Mouse (Mus musculus): ENCODE results near the gene Podxl2. TPM values are rescaled to one million over a fixed set of nuclear protein-coding genes. Genes with fewer than 3 reads are reported as not detected.
A peak's percentile ranks its signal among the peaks of the same experiment; 100 is the strongest.

Podxl2 gene
- total RNA-seq, 2 experiments from 2014 or later: 61.1 to 65.1 TPM

DNA sequence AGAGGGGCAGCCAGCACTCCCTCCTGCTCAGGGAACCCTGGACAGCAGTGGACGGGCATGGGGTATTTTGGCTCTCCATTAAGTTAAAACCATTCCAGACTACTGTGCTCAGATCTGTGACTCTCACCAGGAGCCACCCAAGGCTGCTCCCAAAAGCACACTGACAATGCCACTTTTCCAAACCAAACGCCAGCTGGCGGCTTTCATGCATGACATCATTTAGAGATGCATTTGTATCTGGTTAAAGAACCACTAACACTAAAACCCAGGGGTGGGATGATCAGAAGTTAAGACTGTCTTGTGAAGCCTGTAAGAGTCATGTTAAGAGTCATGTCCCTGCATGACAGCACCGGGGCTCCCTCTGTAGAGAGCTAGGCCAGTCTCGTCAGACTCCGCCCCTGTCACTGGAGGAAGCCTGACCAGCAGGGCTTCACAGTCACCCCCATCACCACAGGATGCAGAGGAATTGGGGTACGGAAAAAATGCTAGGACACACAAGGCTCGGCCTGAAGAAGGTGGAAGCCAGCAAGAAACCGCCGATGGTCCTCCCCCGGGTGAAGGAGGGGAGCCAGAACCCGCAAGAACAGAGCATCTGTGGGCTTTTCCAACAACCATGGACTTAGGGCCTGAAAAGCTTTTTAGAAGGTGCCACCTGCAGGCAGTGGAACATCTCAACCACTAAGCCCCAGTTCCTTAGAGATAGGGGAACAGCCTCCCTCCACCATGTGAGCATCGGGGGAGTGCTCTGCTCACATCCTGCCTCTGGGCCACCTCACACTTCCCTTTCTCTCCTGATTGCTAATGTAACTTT lies 47.2 kb downstream of the Podxl2 start:
- DNase-seq: no peak

DNA sequence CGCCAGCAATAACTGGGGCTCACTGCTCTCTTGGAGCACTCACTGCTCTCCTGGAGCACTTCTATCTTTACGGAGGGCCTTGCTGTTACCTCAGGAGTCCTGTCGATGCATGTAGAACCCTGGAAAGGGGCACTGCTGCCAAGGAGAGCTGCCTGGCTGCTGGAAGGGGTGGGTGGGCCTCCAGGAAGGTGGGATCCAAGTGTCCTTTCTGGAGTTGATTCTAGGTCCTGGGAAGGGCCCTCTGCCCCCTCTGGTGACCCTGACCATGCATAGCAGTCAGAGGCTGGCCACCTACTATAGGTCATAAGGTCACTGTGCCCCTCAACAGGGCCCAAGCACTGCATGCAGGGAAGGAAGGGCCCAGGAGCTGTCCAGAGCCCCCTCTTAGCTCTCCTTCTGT lies 47.9 kb downstream of the Podxl2 start:
- DNase-seq: no peak

DNA sequence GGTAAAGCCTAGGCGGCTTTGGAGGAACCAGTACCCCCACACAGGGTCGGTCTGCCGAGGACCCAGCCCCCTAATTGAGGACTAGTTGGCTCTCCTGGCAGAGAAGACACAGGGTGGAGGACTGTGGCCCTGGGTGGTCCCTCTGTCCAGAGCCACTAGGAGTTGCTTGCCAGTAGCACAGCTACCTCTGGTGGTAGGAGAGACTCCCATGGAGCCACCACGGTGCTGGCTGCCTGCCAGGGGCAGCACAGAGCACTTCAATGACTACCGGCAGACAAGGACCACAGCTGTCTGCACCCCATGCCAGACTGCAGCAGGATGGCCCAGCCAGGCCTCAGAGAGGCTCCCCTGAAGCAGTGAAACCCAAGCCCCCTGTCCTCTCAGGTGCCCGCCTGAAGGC lies 48.3 kb downstream of the Podxl2 start:
- DNase-seq: peak; percentile 87

DNA sequence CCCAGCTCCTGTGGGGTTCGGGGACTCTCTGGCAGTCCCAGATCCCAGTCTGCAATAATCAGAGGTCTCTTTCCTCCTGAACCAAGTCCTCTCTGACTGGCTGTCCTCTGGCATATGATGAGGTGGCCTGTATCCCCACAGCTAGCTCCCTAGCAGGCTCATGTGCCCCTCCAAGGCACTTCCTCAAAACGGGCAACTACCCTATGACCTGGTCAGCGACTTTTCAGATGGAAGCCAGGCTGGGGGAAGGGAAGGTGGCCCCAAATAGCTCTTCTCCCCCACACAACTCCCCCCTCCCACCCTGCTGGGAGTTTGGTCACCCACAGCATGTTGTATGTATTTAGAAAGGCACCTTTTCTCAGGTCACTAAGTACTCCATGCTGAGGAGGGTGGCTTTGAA lies 48.8 kb downstream of the Podxl2 start:
- no peak for DNase-seq

DNA sequence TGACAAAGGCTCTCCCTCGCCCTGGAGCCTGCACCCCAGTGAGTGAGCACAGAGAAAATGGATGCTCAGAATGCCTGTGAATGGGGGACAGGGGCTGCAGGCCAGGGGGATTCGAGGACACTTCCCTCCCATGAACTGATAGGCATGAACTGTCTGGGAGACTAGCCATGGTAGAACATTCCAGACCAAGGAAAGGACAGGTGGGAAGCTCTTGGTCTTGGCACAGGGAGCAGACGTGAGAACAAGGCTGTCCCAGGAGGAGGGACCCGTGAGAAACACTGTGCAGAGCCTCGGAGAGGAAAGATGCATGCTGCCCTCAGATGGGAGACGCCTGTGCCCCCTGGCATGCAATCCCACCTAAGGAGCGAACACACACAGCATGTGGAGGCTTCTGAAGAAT lies 50.7 kb downstream of the Podxl2 start:
- DNase-seq: no peak

DNA sequence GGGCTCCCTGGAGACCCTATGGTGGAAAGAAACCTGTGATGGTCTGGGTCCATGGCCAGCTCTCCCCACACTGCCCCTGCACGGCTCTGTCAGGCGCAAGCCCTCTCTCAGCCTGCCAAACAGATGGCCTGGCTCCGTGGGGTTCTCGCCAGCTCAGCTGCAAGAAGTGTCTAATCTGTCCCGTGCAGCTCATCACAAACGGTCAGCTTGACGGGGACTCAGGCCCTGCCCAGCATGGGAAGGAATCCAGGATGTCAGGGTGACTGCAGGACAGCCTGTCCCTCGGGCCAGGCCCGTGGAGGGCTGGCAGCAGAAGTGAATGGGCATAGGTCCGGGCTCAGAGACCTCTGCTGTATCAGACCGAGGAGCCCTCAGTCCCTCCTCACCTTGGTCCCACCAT lies 52.9 kb downstream of the Podxl2 start:
- DNase-seq: peak; percentile 85

DNA sequence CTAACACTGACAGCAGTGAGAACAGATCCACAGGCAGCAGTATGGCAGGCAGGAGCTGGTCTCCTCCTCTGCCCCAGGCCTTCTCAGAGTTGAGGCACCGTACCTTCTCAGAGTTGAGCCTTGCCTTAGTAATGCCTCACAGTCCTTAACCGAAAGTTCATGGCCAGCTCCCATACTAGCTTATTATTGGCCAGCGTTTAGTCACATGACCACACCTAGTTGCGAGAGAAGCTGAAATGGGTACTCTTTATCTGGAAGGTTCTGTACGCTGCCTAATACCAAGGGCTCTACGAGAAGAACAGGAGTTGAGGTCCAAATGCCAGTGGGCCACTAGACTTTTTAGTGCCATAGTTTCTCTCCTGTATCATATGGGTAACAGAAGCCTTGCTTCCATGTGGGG lies 53.5 kb downstream of the Podxl2 start:
- no peak for DNase-seq

DNA sequence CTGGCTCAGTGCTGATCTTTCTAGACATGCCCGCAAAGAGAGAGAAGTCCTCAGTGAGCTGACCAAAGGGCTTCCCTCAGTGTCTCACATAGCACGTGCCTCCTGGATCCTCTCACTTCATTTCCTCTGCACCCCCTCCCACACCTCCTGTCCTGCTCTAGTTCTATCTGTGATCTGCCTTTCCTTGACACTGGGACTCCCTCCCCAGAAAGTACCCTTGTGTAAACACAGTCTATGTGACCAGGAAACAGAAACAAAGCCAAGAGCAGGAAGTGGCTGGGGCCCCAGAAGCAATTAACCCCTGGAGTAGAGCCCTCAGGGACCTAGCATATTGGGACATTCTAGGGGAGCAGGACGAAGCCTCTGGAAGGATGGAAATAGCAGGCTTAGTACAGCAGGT lies 54.0 kb downstream of the Podxl2 start:
- DNase-seq: no peak

DNA sequence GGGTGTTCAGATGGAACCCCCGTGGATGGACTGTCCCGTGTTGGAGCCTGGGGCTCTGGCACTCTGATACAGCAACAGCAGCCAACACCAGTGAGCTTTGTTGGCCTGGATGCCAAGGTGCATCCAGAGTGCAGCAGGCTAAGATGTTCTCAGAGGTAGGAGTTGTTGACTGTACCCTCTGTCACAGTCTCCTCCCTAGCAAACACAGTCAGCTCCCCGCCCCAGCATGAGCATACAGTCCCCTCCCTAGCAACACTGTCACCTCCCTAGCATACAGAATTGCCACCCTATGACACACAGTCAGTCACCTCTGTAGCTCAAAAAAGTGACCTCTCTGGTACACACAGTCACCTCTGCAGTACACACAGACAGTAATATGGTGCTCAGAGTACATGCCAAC lies 57.9 kb downstream of the Podxl2 start:
- DNase-seq: no peak

DNA sequence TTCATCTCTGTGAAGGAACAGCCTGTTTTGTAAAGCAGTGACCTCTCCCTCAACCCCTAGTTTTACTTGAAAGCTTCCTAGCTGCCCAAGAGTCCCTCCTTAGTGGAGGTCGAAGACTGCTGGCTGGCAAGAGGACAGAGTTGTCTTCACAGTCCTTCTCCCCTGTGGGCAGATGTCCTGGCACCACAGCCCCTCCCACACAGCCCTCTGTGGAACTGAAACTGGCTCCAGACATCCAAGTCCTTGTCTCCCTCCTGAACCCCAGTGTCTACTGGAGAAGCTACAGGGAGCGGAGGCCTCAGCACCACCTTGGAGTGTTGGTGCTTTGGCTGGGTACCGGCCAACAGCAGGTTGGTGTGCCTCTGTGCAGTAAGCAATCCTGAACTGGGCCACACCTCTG lies 59.4 kb downstream of the Podxl2 start:
- no peak for DNase-seq

DNA sequence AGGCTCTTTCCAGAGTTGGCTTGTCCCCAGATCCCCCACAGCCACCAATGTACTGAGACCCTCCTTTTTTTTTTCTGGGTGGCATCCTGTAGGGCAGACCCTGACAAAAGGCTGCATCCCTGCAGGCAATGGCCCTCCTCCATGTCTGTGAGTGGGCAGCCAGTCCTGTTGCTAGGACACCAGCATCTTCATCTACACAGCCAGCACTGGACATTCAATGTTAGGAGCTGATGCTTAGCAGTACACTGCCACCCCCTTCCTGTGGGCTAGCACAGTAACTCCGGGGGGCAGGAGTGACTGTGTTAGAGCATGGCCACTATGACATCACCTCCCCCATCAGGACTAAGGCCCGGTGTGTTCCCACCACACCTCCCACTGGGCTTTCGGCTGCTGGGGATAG lies 59.8 kb downstream of the Podxl2 start:
- no peak for DNase-seq

DNA sequence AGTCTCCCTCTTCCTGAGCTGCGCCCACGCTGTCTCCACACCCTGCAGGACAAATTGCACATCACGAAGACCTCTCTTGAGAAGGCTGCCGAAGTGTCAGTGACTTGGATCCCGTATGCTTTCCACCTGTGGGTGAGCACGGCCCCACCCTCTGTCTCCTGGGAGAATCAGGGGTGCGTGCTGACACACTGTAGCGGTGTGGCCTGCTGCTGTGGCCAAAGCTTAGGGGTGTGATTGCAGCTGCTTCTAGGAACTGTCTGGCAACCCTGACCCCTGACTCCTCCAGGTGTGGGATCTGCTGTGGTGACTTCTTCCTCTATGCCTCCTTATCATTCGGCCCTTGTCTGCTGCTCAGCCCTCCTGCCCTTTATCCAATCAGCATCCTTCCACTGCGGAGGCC lies 61.0 kb downstream of the Podxl2 start:
- no peak for DNase-seq

DNA sequence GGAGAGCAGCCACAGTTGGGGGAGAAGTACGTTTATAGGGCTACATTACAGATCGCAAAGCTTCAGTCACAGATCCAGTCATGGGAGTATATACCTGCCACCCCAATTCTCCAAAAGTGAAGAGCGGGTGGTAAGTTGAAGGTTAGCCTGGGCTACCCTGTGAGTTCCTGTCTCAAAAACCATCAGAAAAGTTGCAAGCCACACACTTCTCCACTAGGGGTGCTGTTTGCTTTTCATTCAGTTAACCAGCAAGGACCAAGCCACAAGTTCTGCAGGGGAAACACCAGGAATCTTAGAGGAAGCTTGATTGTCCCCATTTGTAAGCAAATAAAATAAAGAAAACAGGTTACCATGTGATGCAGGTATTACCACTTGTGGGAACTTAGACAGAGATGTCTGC lies 62.0 kb downstream of the Podxl2 start:
- DNase-seq: peak; percentile 58

DNA sequence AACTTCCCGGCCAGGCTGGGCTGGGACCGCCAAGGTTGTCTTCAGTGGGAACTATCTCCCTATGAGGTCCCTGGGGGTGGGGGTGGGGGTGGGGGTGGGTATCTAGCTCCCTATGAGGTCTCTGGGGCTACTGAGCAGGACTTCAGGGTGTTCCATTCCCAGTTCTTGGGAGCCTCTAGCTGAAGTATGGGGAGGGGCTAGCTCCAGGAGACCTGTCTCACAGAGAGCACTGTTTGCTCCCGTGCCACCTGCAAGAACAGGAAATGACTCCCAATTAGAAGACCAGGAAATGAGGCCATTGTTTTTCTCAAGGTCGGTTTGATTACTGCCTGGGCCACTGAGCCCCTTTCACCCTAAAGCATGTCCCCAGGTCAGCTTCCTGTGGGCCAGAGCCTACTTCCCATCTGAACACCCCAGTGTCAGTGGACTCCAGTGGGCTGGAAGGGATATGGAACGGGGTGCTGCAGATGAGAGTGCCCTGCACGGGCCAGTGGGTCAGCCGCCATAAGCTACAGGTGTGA lies 62.9 kb downstream of the Podxl2 start:
- no peak for DNase-seq

DNA sequence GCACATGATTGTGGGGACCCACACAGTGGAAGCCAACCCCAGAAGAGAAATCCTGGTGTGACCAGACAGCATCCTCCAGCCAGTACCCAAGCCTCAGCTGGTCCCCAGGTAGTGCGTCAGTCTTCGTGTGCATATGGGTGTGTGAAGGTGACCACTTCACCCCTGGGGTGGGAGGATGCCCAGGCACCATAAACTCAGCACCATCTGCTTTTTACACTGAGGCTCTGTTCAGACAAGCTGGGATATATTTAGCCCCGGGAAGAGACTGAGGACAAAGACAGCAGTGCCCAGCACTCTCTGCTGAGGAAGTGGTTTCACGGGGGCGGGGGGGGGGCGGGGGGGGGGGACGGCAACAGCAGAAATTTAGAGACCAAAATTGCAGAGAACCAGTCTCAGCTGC lies 63.4 kb downstream of the Podxl2 start:
- DNase-seq: no peak

DNA sequence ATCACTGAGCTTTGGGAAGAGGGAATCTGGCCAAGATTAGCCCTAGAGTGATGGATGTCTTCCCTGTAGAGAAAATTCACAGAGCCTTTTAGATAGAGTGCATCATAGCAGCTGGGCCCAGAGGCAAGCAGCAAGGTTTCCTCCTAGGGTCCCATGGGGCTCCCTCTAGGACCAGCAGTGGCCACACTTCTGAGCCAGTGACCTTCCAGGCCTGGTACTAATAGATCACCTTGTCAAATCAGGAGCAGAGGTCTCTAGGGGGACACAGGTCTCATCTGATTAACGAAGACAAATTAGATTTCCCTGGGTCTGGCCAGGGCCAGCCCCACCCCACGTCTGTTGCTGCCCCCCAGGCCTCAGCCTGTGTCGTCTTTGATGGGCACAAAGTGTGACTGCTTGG lies 64.6 kb downstream of the Podxl2 start:
- no peak for DNase-seq

DNA sequence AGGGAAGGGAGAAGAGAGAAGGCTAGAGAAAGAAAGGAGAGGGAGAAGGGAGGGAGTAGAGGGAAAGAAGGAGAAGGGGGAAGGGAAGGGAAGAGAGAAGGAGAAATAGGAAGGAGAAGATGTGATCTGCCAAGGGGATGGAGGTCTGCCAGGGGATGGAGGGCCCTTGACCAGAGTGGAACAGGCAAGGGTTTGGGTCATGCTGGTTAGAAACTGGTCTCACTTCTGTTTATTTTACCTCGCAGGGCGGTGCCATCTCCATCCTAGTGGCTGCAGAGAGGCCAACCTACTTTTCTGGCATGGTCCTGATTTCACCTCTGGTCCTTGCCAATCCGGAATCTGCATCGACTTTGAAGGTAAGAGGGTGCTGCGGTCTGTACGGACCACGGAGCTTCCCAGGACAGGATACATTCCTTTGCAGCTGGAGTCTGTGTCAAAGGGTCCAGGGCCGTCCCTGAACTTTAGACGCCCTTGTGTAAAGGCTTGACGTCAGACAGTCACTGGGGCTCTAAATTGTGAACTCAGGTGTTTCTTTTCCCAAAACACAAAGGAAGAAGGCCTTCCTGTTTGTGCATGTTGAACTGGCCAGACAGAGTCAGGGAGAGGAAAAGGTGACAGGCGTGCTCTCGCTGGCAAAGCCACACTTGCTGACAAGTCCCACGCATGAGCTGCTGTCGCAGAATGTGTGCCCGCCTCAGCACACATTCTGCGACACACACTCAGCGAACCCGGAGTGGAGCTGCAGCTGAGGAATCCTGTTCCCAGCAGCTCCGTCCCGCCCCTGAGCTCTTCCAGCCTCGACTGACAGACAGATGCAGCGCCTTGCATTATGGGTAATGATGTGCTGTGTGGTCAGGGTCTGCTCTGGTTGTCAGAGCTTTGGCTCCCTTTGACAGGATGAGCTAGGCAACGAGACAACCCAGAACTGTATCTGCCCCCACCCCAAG lies 65.5 kb downstream of the Podxl2 start:
- DNase-seq: no peak

DNA sequence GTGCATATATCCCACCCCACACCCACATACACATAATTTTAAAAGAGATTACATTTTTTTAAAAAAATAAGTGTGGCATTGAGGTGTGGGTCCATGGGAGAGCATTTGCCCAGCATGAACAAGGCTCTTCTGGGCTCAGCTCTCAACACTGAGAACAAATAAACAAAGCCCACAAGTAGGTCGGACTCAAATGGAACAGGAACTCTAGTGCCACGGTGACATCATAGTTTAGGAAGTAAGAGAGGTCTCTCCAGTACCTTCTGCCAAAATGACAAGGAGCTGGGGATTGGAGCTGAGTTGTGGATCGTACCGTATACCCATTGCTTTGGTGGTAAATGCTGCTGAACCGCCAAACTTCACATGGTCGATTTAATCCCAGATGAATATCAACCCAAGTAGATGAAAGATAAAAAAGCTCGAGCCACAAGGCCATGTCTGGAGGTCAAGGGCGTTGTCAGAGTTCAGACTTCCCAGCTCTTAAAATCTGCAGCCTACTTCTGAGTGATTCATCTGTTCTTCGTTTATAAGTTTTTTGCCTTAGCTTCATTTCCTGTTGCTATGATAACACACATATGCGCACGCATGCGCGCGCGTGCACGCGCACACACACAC lies 69.8 kb downstream of the Podxl2 start:
- no peak for DNase-seq

DNA sequence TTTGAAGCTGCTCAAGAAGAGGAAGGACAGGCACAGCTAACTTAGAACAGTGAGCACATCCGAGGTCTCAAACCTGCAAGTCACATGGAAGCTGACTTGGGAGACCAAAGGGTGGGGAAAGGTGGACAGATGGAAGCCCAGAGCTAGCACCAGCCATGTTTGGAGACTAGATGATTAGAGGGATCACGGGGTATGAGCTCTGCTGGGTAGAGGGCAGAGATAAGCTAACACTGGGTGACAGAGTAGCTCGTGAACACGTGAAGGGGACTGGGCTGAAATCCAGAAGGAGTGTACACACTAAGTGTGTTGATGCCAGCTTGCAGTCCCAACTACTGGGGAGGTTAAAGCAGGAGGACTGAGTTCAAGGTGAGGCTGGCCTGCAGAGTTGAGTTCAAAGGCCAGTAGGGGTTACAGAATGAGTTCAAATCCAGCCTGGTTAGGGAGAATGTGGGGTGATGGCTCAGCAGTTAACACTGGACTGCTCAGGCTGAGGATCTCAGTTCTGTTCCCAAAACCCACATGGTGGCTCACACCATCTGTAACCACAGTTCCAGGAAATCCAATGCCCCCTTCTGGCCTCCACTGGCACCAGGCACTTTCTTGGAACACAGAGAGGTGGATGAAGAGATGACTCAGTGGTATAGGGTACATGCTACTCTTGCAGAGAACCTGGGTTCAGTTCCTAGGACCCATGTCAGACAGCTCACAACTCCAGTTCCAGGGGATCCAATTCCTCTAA lies 70.7 kb downstream of the Podxl2 start:
- DNase-seq: peak; percentile 32

DNA sequence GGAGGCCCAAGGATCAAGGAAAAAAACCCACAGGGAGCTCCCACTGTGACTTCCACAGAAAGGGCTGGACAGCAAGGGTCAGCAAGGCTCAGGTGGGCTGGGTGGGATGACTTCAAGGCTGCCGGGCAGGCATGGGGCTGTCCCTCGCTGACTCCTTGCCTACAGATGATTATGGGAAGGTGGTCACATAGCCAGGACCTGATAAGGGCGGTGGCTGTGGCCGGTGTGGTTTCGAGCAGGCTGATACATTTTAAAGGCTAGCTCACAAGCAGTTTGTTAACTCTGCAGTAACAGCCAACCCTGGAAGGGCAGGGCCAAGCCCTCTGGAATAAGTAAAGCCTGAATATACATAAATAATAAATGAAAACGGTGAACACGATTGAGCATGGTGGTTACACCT lies 71.8 kb downstream of the Podxl2 start:
- DNase-seq: no peak

DNA sequence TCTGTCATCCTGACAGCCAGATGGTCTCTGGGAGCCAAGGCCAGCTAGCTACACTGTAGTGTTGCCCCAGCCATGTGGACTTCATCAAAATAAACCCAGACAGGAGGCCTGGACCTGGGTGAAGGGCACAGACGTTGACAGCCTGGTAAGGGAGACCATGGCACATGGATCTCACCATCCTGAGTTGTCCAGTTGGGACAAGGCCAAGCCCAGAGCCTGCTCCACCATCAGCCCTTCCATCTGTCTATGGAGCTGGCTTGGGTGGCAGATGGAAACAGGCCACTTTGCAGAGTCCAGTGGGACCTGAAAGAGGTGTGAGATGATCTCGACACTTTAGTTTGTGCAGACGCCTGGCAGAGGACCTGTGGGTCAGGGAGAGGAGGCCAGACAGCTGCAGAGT lies 74.1 kb downstream of the Podxl2 start:
- peak; percentile 54 for DNase-seq

DNA sequence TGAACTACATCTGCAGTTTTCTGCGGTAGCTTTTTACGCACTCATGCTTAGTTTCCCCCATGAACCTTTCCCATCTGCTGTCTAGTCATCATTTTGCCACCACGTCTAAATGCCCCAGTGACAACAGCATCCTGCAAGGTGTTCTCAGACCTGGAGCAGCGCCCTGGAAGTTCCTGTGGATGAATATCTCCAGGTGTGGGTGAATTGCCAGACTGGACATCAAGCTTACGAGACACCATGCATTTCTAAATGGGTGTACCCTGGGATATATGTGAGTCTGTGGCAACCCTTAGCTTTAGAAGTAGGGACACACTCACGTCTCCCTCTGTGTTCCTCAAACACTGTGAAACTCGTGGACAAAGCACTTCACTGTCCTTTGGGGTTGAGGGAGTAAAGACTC lies 74.7 kb downstream of the Podxl2 start:
- no peak for DNase-seq
